Mouse (Mus musculus) lung, adult 2 months (tissue): ENCODE measurements at regions not wholly inside any gene's neighbourhood (a gene's known extent, or its start where the extent isn't known, plus 50 kb on each side); places are given as distances from the start of the nearest gene placed in this dataset.

Experiments
- CTCF ChIP-seq: fragments of 200-500 bp; IDR thresholded peaks from 2 replicates; pipeline ENCODE4 v1.5.1; 2011; ENCODE audit warnings: mild to moderate bottlenecking, low read length, control low read depth; ENCODE audit not compliant: insufficient read depth
- POLR2A ChIP-seq: fragments of 200-500 bp; IDR thresholded peaks from 2 replicates; pipeline ENCODE4 v1.6.1; 2011; ENCODE audit warnings: low read depth, mild to moderate bottlenecking, control low read depth, low read length, borderline replicate concordance; ENCODE audit errors: extremely low read depth

- TF ChIP-seq POLR2A: no peak
- no peak for TF ChIP-seq CTCF
These were observed 674.3 kb downstream of the Zfp706 start for GRCm38 (mm10) chr15:36333265-36333664.
